Mouse (Mus musculus) embryonic fibroblast, embryonic 13.5 days (primary cell): Measurements from ENCODE around the gene Fyco1.

Experiments
- CTCF ChIP-seq: IDR thresholded peaks from 2 replicates; pipeline ENCODE4 v1.5.1; 2011; ENCODE audit warnings: mild to moderate bottlenecking, control low read depth, low read length, moderate library complexity, borderline replicate concordance; ENCODE audit not compliant: insufficient read depth
- POLR2A ChIP-seq: IDR thresholded peaks from 2 replicates; pipeline ENCODE4 v1.6.1; 2011; ENCODE audit warnings: low read depth, mild to moderate bottlenecking, control low read depth, low read length, moderate library complexity

GRCm38 (mm10) chr9:123872049-123872448 lies 20.4 kb upstream of the Fyco1 start:
- TF ChIP-seq CTCF: no peak
- TF ChIP-seq POLR2A: no peak
